ENCODE assay signal across 25 mouse cellular contexts in genomic region chr10:32312754-32313153, GRCm38 (mm10).
A peak's percentile ranks its signal among the peaks of the same experiment; 100 is the strongest.
DNase-seq lines count a peak whose midpoint lies in the region; ATAC-seq and TF ChIP-seq lines count a peak whose summit lies in the region.
"Had no signal": no experiment of that assay in that cellular context is flagged by ENCODE, and none has a peak within 500 bp of the region (broad histone marks: within the 10 kb centered on the region; RNA-seq: fewer than 3 reads in every experiment).

No protein-coding gene starts in this region.

- H3K27ac ChIP-seq in forebrain, embryonic 13.5 days, result no peak overlapping the region
- H3K27ac ChIP-seq in forebrain, embryonic 12.5 days, result no peak overlapping the region
- no peak overlapping the region for H3K27ac ChIP-seq in forebrain, embryonic 15.5 days (replicated peaks)
- H3K27ac ChIP-seq in forebrain, embryonic 11.5 days (ENCODE audit: low read depth, low read length), result no peak overlapping the region
- no peak overlapping the region for H3K27ac ChIP-seq in forebrain, embryonic 16.5 days (ENCODE audit: low read length)
- H3K27ac ChIP-seq in layer of hippocampus, adult 2 months, result no peak overlapping the region
- H3K27ac ChIP-seq: embryonic facial prominence, embryonic 13.5 days; embryonic facial prominence, embryonic 15.5 days had no signal

- H3K36me3 ChIP-seq in forebrain, embryonic 13.5 days (ENCODE audit: poor library complexity, severe bottlenecking), result no peaks in the 10 kb centered on the region
- H3K36me3 ChIP-seq in forebrain, embryonic 12.5 days (replicated peaks), result no peaks in the 10 kb centered on the region
- no peaks in the 10 kb centered on the region for H3K36me3 ChIP-seq in forebrain, embryonic 15.5 days
- H3K36me3 ChIP-seq in forebrain, embryonic 11.5 days (ENCODE audit: control insufficient read depth, insufficient read depth, low read length), result no peaks in the 10 kb centered on the region
- no peaks in the 10 kb centered on the region for H3K36me3 ChIP-seq in forebrain, embryonic 16.5 days (ENCODE audit: control insufficient read depth, insufficient read depth)
- H3K36me3 ChIP-seq: embryonic facial prominence, embryonic 13.5 days; embryonic facial prominence, embryonic 15.5 days; G1E had no signal

- H3K4me2 ChIP-seq in forebrain, embryonic 13.5 days, result no peak overlapping the region
- no peak overlapping the region for H3K4me2 ChIP-seq in forebrain, embryonic 12.5 days
- H3K4me2 ChIP-seq in forebrain, embryonic 15.5 days (replicated peaks), result no peak overlapping the region
- no peak overlapping the region for H3K4me2 ChIP-seq in forebrain, embryonic 11.5 days (ENCODE audit: low read depth, low read length, severe bottlenecking)
- H3K4me2 ChIP-seq in forebrain, embryonic 16.5 days (ENCODE audit: low read length), result no peak overlapping the region
- H3K4me2 ChIP-seq: embryonic facial prominence, embryonic 13.5 days; embryonic facial prominence, embryonic 15.5 days had no signal

- H3K4me3 ChIP-seq in forebrain, embryonic 13.5 days, result no peak overlapping the region
- H3K4me3 ChIP-seq in forebrain, embryonic 12.5 days (replicated peaks), result no peak overlapping the region
- H3K4me3 ChIP-seq in forebrain, embryonic 15.5 days, result no peak overlapping the region
- H3K4me3 ChIP-seq in forebrain, embryonic 11.5 days (ENCODE audit: low read depth, low read length), result no peak overlapping the region
- no peak overlapping the region for H3K4me3 ChIP-seq in forebrain, embryonic 16.5 days (replicated peaks; ENCODE audit: low read length)
- H3K4me3 ChIP-seq in layer of hippocampus, adult 2 months, result no peak overlapping the region
- H3K4me3 ChIP-seq: embryonic facial prominence, embryonic 13.5 days; embryonic facial prominence, embryonic 15.5 days; erythroblast, embryonic 14.5 days had no signal

- peaks cover 15% of the 10 kb centered on the region for H3K9me3 ChIP-seq in forebrain, embryonic 13.5 days (replicated peaks)
- peaks cover 12% of the 10 kb centered on the region for H3K9me3 ChIP-seq in forebrain, embryonic 12.5 days
- H3K9me3 ChIP-seq in forebrain, embryonic 15.5 days, result peaks cover 11% of the 10 kb centered on the region; the same call in 1 of the 2 replicates
- H3K9me3 ChIP-seq in forebrain, embryonic 11.5 days (ENCODE audit: control insufficient read depth, low read length), result peaks cover 5% of the 10 kb centered on the region; the same call in 1 of the 2 replicates
- peaks cover 9% of the 10 kb centered on the region for H3K9me3 ChIP-seq in forebrain, embryonic 16.5 days (ENCODE audit: control insufficient read depth, low read length)

- no peak overlapping the region for H3K9ac ChIP-seq in forebrain, embryonic 13.5 days
- no peak overlapping the region for H3K9ac ChIP-seq in forebrain, embryonic 12.5 days
- H3K9ac ChIP-seq in forebrain, embryonic 15.5 days (replicated peaks), result no peak overlapping the region
- H3K9ac ChIP-seq in forebrain, embryonic 11.5 days (ENCODE audit: low read length), result no peak overlapping the region
- H3K9ac ChIP-seq in forebrain, embryonic 16.5 days (replicated peaks; ENCODE audit: low read depth, low read length), result no peak overlapping the region
- H3K9ac ChIP-seq: embryonic facial prominence, embryonic 13.5 days; embryonic facial prominence, embryonic 15.5 days had no signal

- no peaks in the 10 kb centered on the region for H3K27me3 ChIP-seq in forebrain, embryonic 13.5 days
- H3K27me3 ChIP-seq in forebrain, embryonic 12.5 days, result no peaks in the 10 kb centered on the region
- H3K27me3 ChIP-seq in forebrain, embryonic 15.5 days, result no peaks in the 10 kb centered on the region
- H3K27me3 ChIP-seq in forebrain, embryonic 11.5 days (ENCODE audit: control insufficient read depth, insufficient read depth, low read length), result no peaks in the 10 kb centered on the region
- no peaks in the 10 kb centered on the region for H3K27me3 ChIP-seq in forebrain, embryonic 16.5 days (replicated peaks; ENCODE audit: control insufficient read depth, insufficient read depth, low read length)
- H3K27me3 ChIP-seq: CH12.LX; embryonic facial prominence, embryonic 13.5 days; embryonic facial prominence, embryonic 15.5 days; Patski had no signal

- DNase-seq in forebrain, embryonic 11.5 days (ENCODE audit: low spot score), result no peak
- DNase-seq in layer of hippocampus, adult 2 months (ENCODE audit: low spot score in 2 of 2), result no peak
- DNase-seq in layer of hippocampus, adult 18-20 months (ENCODE audit: low spot score in 2 of 2), result no peak
- DNase-seq: adrenal gland, adult 8-10 months; adrenal gland, postnatal 14 days; adrenal gland, postnatal 36 days; B cell, adult 2 months; cerebellum, adult 11-12 months; cerebellum, adult 2 months; cerebellum, adult 9-10 months; cerebellum, postnatal 10 days; cerebellum, postnatal 36 days; embryo, embryonic 11 days had no signal

- 93% methylated on average over 9 of the region's 9 CpGs for WGBS in forebrain, embryonic 13.5 days
- 94% methylated on average over 9 of the region's 9 CpGs for WGBS in forebrain, embryonic 12.5 days
- 79% methylated on average over 9 of the region's 9 CpGs for WGBS in forebrain, embryonic 15.5 days
- 89% methylated on average over 9 of the region's 9 CpGs for WGBS in forebrain, embryonic 11.5 days
- 85% methylated on average over 9 of the region's 9 CpGs for WGBS in forebrain, embryonic 16.5 days

- no peak for TF ChIP-seq CTCF in layer of hippocampus, adult 2 months (conservative IDR thresholded peaks at IDR 0.05)

- H3K4me1 ChIP-seq in forebrain, embryonic 13.5 days, result no peaks in the 10 kb centered on the region
- H3K4me1 ChIP-seq in forebrain, embryonic 12.5 days, result no peaks in the 10 kb centered on the region
- no peaks in the 10 kb centered on the region for H3K4me1 ChIP-seq in forebrain, embryonic 15.5 days
- no peaks in the 10 kb centered on the region for H3K4me1 ChIP-seq in forebrain, embryonic 11.5 days (replicated peaks; ENCODE audit: control insufficient read depth, insufficient read depth, low read length)
- no peaks in the 10 kb centered on the region for H3K4me1 ChIP-seq in forebrain, embryonic 16.5 days (replicated peaks; ENCODE audit: control insufficient read depth, insufficient read depth, low read length)
- H3K4me1 ChIP-seq: embryonic facial prominence, embryonic 13.5 days; embryonic facial prominence, embryonic 15.5 days had no signal

- peak; percentile 57; the same call in 1 of the 2 replicates for ATAC-seq in forebrain, embryonic 13.5 days
- no peak for ATAC-seq in forebrain, embryonic 12.5 days (ENCODE audit: low FRiP score)
- peak; percentile 67; the same call in 1 of the 2 replicates for ATAC-seq in forebrain, embryonic 15.5 days (replicated peaks)
- no peak for ATAC-seq in forebrain, embryonic 11.5 days (replicated peaks; ENCODE audit: low FRiP score)
- peak; percentile 77 for ATAC-seq in forebrain, embryonic 16.5 days
- ATAC-seq: activated CD4-positive, CD25-positive, alpha-beta regulatory T cell, adult 4 months; CD4-positive, CD25-positive, alpha-beta regulatory T cell, adult 4 months; Patski had no signal

Comparison
In these comparisons a context has a peak if more than half of its experiments do, and no peak if none do; other contexts are left out.
1. ATAC-seq: peak in forebrain, embryonic 13.5 days (single experiment), forebrain, embryonic 15.5 days (single experiment) and forebrain, embryonic 16.5 days (single experiment); none in forebrain, embryonic 12.5 days (single experiment) and forebrain, embryonic 11.5 days (single experiment).